Mouse (Mus musculus) myocyte (in vitro differentiated cells): ENCODE measurements around the gene Ctsd.

ENCODE experiments used
- CEBPB ChIP-seq: IDR thresholded peaks from 2 replicates; pipeline ENCODE4 v1.6.1; 2011; ENCODE audit warnings: mild to moderate bottlenecking, moderate library complexity; ENCODE audit not compliant: poor library complexity, insufficient read depth, severe bottlenecking
- E2F4 ChIP-seq: IDR thresholded peaks from one replicate; pipeline ENCODE4 v1.6.1; 2011; ENCODE audit warnings: mild to moderate bottlenecking, control low read depth, moderate library complexity; ENCODE audit not compliant: insufficient read depth
- MAX ChIP-seq: IDR thresholded peaks from one replicate; pipeline ENCODE4 v1.6.1; 2011; ENCODE audit warnings: low read depth, mild to moderate bottlenecking, control low read depth
- MYOD1 ChIP-seq, 3 experiments: IDR thresholded peaks; one replicate each; pipeline ENCODE4 v1.6.1; 2011; ENCODE audit warnings: control low read depth in 2 of 3, low read depth in 2 of 3, mild to moderate bottlenecking in 2 of 3, moderate library complexity in 1 of 3; ENCODE audit not compliant: insufficient read length in 2 of 3, control insufficient read depth in 1 of 3
- MYOG ChIP-seq, 3 experiments: IDR thresholded peaks; one replicate each; pipeline ENCODE4 v1.6.1; 2011; ENCODE audit warnings: control low read depth in 2 of 3, low read depth in 2 of 3, mild to moderate bottlenecking in 2 of 3; ENCODE audit not compliant: insufficient read length in 2 of 3, control insufficient read depth in 1 of 3, insufficient read depth in 1 of 3
- POLR2A ChIP-seq: IDR thresholded peaks from one replicate; pipeline ENCODE4 v1.6.1; 2011; ENCODE audit warnings: low read depth, mild to moderate bottlenecking, control low read depth, moderate library complexity; ENCODE audit not compliant: insufficient read length
- POLR2AphosphoS2 ChIP-seq: IDR thresholded peaks from one replicate; pipeline ENCODE4 v1.6.1; 2011; ENCODE audit warnings: low read depth, control low read depth; ENCODE audit not compliant: insufficient read length
- REST ChIP-seq: IDR thresholded peaks from one replicate; pipeline ENCODE4 v1.6.1; 2011; ENCODE audit warnings: mild to moderate bottlenecking, control low read depth, moderate library complexity; ENCODE audit not compliant: insufficient read depth, insufficient read length
- SRF ChIP-seq: IDR thresholded peaks from one replicate; pipeline ENCODE4 v1.6.1; 2011; ENCODE audit warnings: low read depth; ENCODE audit not compliant: control insufficient read depth, insufficient read length
- TCF12 ChIP-seq: IDR thresholded peaks from one replicate; pipeline ENCODE4 v1.6.1; 2011; ENCODE audit warnings: mild to moderate bottlenecking, control low read depth; ENCODE audit not compliant: poor library complexity, insufficient read depth, severe bottlenecking
- USF1 ChIP-seq: IDR thresholded peaks from one replicate; pipeline ENCODE4 v1.6.1; 2011; ENCODE audit warnings: low read depth, mild to moderate bottlenecking, control low read depth, moderate library complexity

- TF ChIP-seq E2F4 = no peak
- TF ChIP-seq POLR2A = no peak
- no peak for TF ChIP-seq MYOD1 (IDR thresholded peaks at IDR 0.05; ENCODE audit: control insufficient read depth in 1 of 3, insufficient read length in 2 of 3, low read depth in 2 of 3)
- TF ChIP-seq USF1 = no peak
- no peak for TF ChIP-seq REST
- TF ChIP-seq MAX = no peak
- no peak for TF ChIP-seq TCF12
- no peak for TF ChIP-seq SRF
- peak; percentile 16 for TF ChIP-seq POLR2AphosphoS2
- TF ChIP-seq MYOG (IDR thresholded peaks at IDR 0.05; ENCODE audit: control insufficient read depth in 1 of 3, insufficient read depth in 1 of 3, insufficient read length in 2 of 3, low read depth in 2 of 3) = no peak
- no peak for TF ChIP-seq CEBPB
These were observed 13.3 kb downstream of the Ctsd start for GRCm38 (mm10) chr7:142374413-142375015.
